Comparison of ENCODE assay signal across 28 mouse cellular contexts in genomic region chr1:116216883-116217282, GRCm38 (mm10).
DNase-seq lines count a peak whose midpoint lies in the region; ATAC-seq and TF ChIP-seq lines count a peak whose summit lies in the region.
"Had no signal": no experiment of that assay in that cellular context is flagged by ENCODE, and none has a peak within 500 bp of the region (broad histone marks: within the 10 kb centered on the region; RNA-seq: fewer than 3 reads in every experiment).

No protein-coding gene starts in this region.

- H3K27ac ChIP-seq in hindbrain, embryonic 15.5 days (replicated peaks), result no peak overlapping the region
- no peak overlapping the region for H3K27ac ChIP-seq in hindbrain, embryonic 13.5 days
- no peak overlapping the region for H3K27ac ChIP-seq in midbrain, embryonic 11.5 days (ENCODE audit: low read depth, low read length)
- H3K27ac ChIP-seq in midbrain, embryonic 10.5 days (replicated peaks), result no peak overlapping the region
- H3K27ac ChIP-seq in midbrain, embryonic 14.5 days (replicated peaks; ENCODE audit: low read depth, low read length), result no peak overlapping the region
- H3K27ac ChIP-seq in midbrain, postnatal 0 days (ENCODE audit: low read depth, low read length), result no peak overlapping the region
- H3K27ac ChIP-seq: embryonic facial prominence, embryonic 10.5 days; embryonic facial prominence, embryonic 13.5 days; forebrain, embryonic 12.5 days; heart, embryonic 15.5 days had no signal

- intact Hi-C loops in left cerebral cortex, postnatal 4 days (cut with DNase I), result no loop called here

- no peaks in the 10 kb centered on the region for H3K36me3 ChIP-seq in hindbrain, embryonic 15.5 days
- H3K36me3 ChIP-seq in hindbrain, embryonic 13.5 days, result no peaks in the 10 kb centered on the region
- no peaks in the 10 kb centered on the region for H3K36me3 ChIP-seq in midbrain, embryonic 11.5 days (ENCODE audit: control insufficient read depth, insufficient read depth, low read length)
- no peaks in the 10 kb centered on the region for H3K36me3 ChIP-seq in midbrain, embryonic 10.5 days
- H3K36me3 ChIP-seq in midbrain, embryonic 14.5 days (ENCODE audit: control insufficient read depth, insufficient read depth, low read length), result no peaks in the 10 kb centered on the region
- no peaks in the 10 kb centered on the region for H3K36me3 ChIP-seq in midbrain, postnatal 0 days (ENCODE audit: insufficient read depth, low read length)
- H3K36me3 ChIP-seq: embryonic facial prominence, embryonic 10.5 days; embryonic facial prominence, embryonic 13.5 days; forebrain, embryonic 12.5 days; heart, embryonic 12.5 days; heart, embryonic 15.5 days had no signal

- no peak overlapping the region for H3K4me3 ChIP-seq in hindbrain, embryonic 15.5 days
- no peak overlapping the region for H3K4me3 ChIP-seq in hindbrain, embryonic 13.5 days
- H3K4me3 ChIP-seq in midbrain, embryonic 11.5 days (ENCODE audit: low read depth, low read length), result no peak overlapping the region
- no peak overlapping the region for H3K4me3 ChIP-seq in midbrain, embryonic 10.5 days
- H3K4me3 ChIP-seq in midbrain, embryonic 14.5 days (replicated peaks; ENCODE audit: low read depth, low read length), result no peak overlapping the region
- H3K4me3 ChIP-seq in midbrain, postnatal 0 days (ENCODE audit: low read depth, low read length), result no peak overlapping the region
- H3K4me3 ChIP-seq: embryonic facial prominence, embryonic 10.5 days; embryonic facial prominence, embryonic 13.5 days; erythroblast, embryonic 14.5 days; forebrain, embryonic 12.5 days; heart, embryonic 12.5 days; heart, embryonic 15.5 days had no signal

- H3K27me3 ChIP-seq in hindbrain, embryonic 15.5 days, result no peaks in the 10 kb centered on the region
- H3K27me3 ChIP-seq in hindbrain, embryonic 13.5 days, result no peaks in the 10 kb centered on the region
- no peaks in the 10 kb centered on the region for H3K27me3 ChIP-seq in midbrain, embryonic 11.5 days (ENCODE audit: control insufficient read depth, insufficient read depth, low read length)
- H3K27me3 ChIP-seq in midbrain, embryonic 10.5 days (ENCODE audit: low read depth, poor library complexity, severe bottlenecking), result no peaks in the 10 kb centered on the region
- H3K27me3 ChIP-seq in midbrain, embryonic 14.5 days (ENCODE audit: control insufficient read depth, insufficient read depth, low read length), result no peaks in the 10 kb centered on the region
- no peaks in the 10 kb centered on the region for H3K27me3 ChIP-seq in midbrain, postnatal 0 days (ENCODE audit: insufficient read depth, low read length)
- H3K27me3 ChIP-seq: embryonic facial prominence, embryonic 13.5 days; forebrain, embryonic 12.5 days; heart, embryonic 12.5 days; heart, embryonic 15.5 days had no signal

- H3K9me3 ChIP-seq in hindbrain, embryonic 15.5 days, result no peaks in the 10 kb centered on the region
- no peaks in the 10 kb centered on the region for H3K9me3 ChIP-seq in hindbrain, embryonic 13.5 days
- H3K9me3 ChIP-seq in midbrain, embryonic 11.5 days (ENCODE audit: control insufficient read depth, low read length), result no peaks in the 10 kb centered on the region
- H3K9me3 ChIP-seq in midbrain, embryonic 10.5 days (replicated peaks), result no peaks in the 10 kb centered on the region
- no peaks in the 10 kb centered on the region for H3K9me3 ChIP-seq in midbrain, embryonic 14.5 days (ENCODE audit: control insufficient read depth, low read length)
- no peaks in the 10 kb centered on the region for H3K9me3 ChIP-seq in midbrain, postnatal 0 days (ENCODE audit: low read length)
- H3K9me3 ChIP-seq: embryonic facial prominence, embryonic 10.5 days; embryonic facial prominence, embryonic 13.5 days; forebrain, embryonic 12.5 days; heart, embryonic 12.5 days; heart, embryonic 15.5 days had no signal

- H3K4me2 ChIP-seq in hindbrain, embryonic 15.5 days, result no peak overlapping the region
- H3K4me2 ChIP-seq in hindbrain, embryonic 13.5 days, result no peak overlapping the region
- no peak overlapping the region for H3K4me2 ChIP-seq in midbrain, embryonic 11.5 days
- H3K4me2 ChIP-seq in midbrain, embryonic 14.5 days (ENCODE audit: low read length), result no peak overlapping the region
- H3K4me2 ChIP-seq in midbrain, postnatal 0 days (ENCODE audit: low read depth, low read length, poor library complexity, severe bottlenecking), result no peak overlapping the region
- H3K4me2 ChIP-seq: embryonic facial prominence, embryonic 13.5 days; forebrain, embryonic 12.5 days; heart, embryonic 12.5 days; heart, embryonic 15.5 days had no signal

- no peaks in the 10 kb centered on the region for H3K4me1 ChIP-seq in hindbrain, embryonic 15.5 days (replicated peaks)
- H3K4me1 ChIP-seq in hindbrain, embryonic 13.5 days (replicated peaks), result no peaks in the 10 kb centered on the region
- H3K4me1 ChIP-seq in midbrain, embryonic 11.5 days (ENCODE audit: control insufficient read depth, insufficient read depth, low read length), result no peaks in the 10 kb centered on the region
- no peaks in the 10 kb centered on the region for H3K4me1 ChIP-seq in midbrain, embryonic 10.5 days
- H3K4me1 ChIP-seq in midbrain, embryonic 14.5 days (ENCODE audit: control insufficient read depth, insufficient read depth, low read length), result peaks cover 3% of the 10 kb centered on the region; the same call in 1 of the 2 replicates
- H3K4me1 ChIP-seq in midbrain, postnatal 0 days (ENCODE audit: insufficient read depth, low read length), result no peaks in the 10 kb centered on the region
- H3K4me1 ChIP-seq: embryonic facial prominence, embryonic 10.5 days; embryonic facial prominence, embryonic 13.5 days; heart, embryonic 12.5 days; heart, embryonic 15.5 days had no signal

- no peak for TF ChIP-seq CTCF in midbrain, postnatal 0 days (IDR thresholded peaks at IDR 0.05)

- H3K9ac ChIP-seq in hindbrain, embryonic 15.5 days, result no peak overlapping the region
- H3K9ac ChIP-seq in hindbrain, embryonic 13.5 days, result no peak overlapping the region
- H3K9ac ChIP-seq in midbrain, embryonic 11.5 days (ENCODE audit: low read length), result no peak overlapping the region
- no peak overlapping the region for H3K9ac ChIP-seq in midbrain, embryonic 14.5 days (replicated peaks; ENCODE audit: low read length)
- H3K9ac ChIP-seq in midbrain, postnatal 0 days (replicated peaks; ENCODE audit: low read length, poor library complexity, severe bottlenecking), result no peak overlapping the region
- H3K9ac ChIP-seq: embryonic facial prominence, embryonic 13.5 days; forebrain, embryonic 12.5 days; forebrain, postnatal 0 days; heart, embryonic 12.5 days; heart, embryonic 15.5 days had no signal

- no peak for DNase-seq in midbrain, embryonic 11.5 days (ENCODE audit: low spot score, missing footprints)
- DNase-seq in midbrain, embryonic 10.5 days (ENCODE audit: low spot score), result no peak
- peak; percentile 51 for DNase-seq in midbrain, embryonic 14.5 days
- peak; percentile 10 for DNase-seq in midbrain, postnatal 0 days (ENCODE audit: low spot score)
- no peak for DNase-seq in left cerebral cortex, postnatal 4 days
- no peak for DNase-seq in adrenal gland, postnatal 14 days
- DNase-seq: adrenal gland, adult 2 months; adrenal gland, postnatal 25 days; cerebellum, adult 11 months; cerebellum, adult 2 months; cerebellum, adult 9-11 months; cerebellum, postnatal 25 days; embryo, embryonic 11 days; forebrain, postnatal 0 days; gastrocnemius, postnatal 25 days; heart, adult 18-20 months; heart, postnatal 10 days; heart, postnatal 36 days had no signal

- 0 out of 2 replicates have a peak, but pooled peaks have one; percentile 34 for ATAC-seq in hindbrain, embryonic 15.5 days (ENCODE audit: low FRiP score, low read depth)
- no peak for ATAC-seq in hindbrain, embryonic 13.5 days (ENCODE audit: low FRiP score)
- ATAC-seq in midbrain, embryonic 11.5 days (ENCODE audit: low FRiP score), result 0 out of 2 replicates have a peak, but pooled peaks have one; percentile 27
- ATAC-seq in midbrain, embryonic 14.5 days (ENCODE audit: low FRiP score, low TSS enrichment), result no peak
- ATAC-seq in midbrain, postnatal 0 days (ENCODE audit: low FRiP score), result no peak
- ATAC-seq: CD4-positive, CD25-positive, alpha-beta regulatory T cell, adult 4 months; forebrain, postnatal 0 days; intestine, postnatal 0 days had no signal

Comparison
In these comparisons a context has a peak if more than half of its experiments do, and no peak if none do; other contexts are left out.
1. ATAC-seq: peak in hindbrain, embryonic 15.5 days (single experiment) and midbrain, embryonic 11.5 days (single experiment); none in hindbrain, embryonic 13.5 days (single experiment), midbrain, embryonic 14.5 days (single experiment) and midbrain, postnatal 0 days (single experiment).
2. DNase-seq: peak in midbrain, embryonic 14.5 days (single experiment) and midbrain, postnatal 0 days (single experiment); none in midbrain, embryonic 11.5 days (single experiment), midbrain, embryonic 10.5 days (single experiment), left cerebral cortex, postnatal 4 days (single experiment) and adrenal gland, postnatal 14 days (single experiment).